Mouse (Mus musculus): ENCODE results near the gene 4930578G10Rik. TPM values are rescaled to one million over a fixed set of nuclear protein-coding genes. Genes with fewer than 3 reads are reported as not detected.

The 4930578G10Rik gene
- 0.63 and 1.0 TPM in 2 replicates for polyA plus RNA-seq (2012; rRNA removed)

GRCm38 (mm10) chr4:42735245-42735644, at the start of gene 4930578G10Rik:
4930578G10Rik (plus strand) TSS chr4:42735545.

GRCm38 (mm10) chr4:42756477-42756876, 21.1 kb downstream of the 4930578G10Rik start, which contains the start of gene Ccl19:
Ccl19 (minus strand) TSS chr4:42756577.

GRCm38 (mm10) chr4:42773893-42774292, 38.5 kb downstream of the 4930578G10Rik start, which contains the start of gene Ccl21a:
Ccl21a (minus strand) TSS chr4:42773993.

GRCm38 (mm10) chr4:42853788-42854187, 118.4 kb downstream of the 4930578G10Rik start, which contains the start of gene Fam205a1:
Fam205a1 (minus strand) TSS chr4:42853888.

GRCm38 (mm10) chr4:42856671-42857070, 121.3 kb downstream of the 4930578G10Rik start, which contains the start of gene Gm12394:
Gm12394 (minus strand) TSS chr4:42856771.

GRCm38 (mm10) chr4:42874134-42874533, 138.8 kb downstream of the 4930578G10Rik start, which contains the start of gene Fam205c:
Fam205c (minus strand) TSS chr4:42874234.

Other genes starting within 250 kb of the 4930578G10Rik start
- 0.08 TPM in 1 of 2 replicates, not detected in the other for gene Fam205a2, start 207.4 kb upstream of the 4930578G10Rik start, polyA plus RNA-seq (2012; rRNA removed)
- not detected in 2 replicates for gene Gm10591, start 123.3 kb upstream of the 4930578G10Rik start, polyA plus RNA-seq (2012; rRNA removed)
- gene Gm2564, start 105.8 kb upstream of the 4930578G10Rik start, polyA plus RNA-seq (2012; rRNA removed): 0.10 TPM in 1 of 2 replicates, not detected in the other
- not detected in 2 replicates for gene Ccl27b, start 80.3 kb upstream of the 4930578G10Rik start, polyA plus RNA-seq (2012; rRNA removed)
- 0.05 TPM in 2 replicates for gene Il11ra2, start 73.7 kb upstream of the 4930578G10Rik start, polyA plus RNA-seq (2012; rRNA removed)
- gene Ccl19, start 21.0 kb downstream of the 4930578G10Rik start, polyA plus RNA-seq (2012; rRNA removed): not detected in 2 replicates
- 2.7 TPM in 1 of 2 replicates, not detected in the other for gene Ccl21a, start 38.4 kb downstream of the 4930578G10Rik start, polyA plus RNA-seq (2012; rRNA removed)
- gene Fam205a1, start 118.3 kb downstream of the 4930578G10Rik start, polyA plus RNA-seq (2012; rRNA removed): 0.02 and 0.06 TPM in 2 replicates
- gene Gm12394, start 121.2 kb downstream of the 4930578G10Rik start, polyA plus RNA-seq (2012; rRNA removed): not detected in 2 replicates
- not detected in 2 replicates for gene Fam205c, start 138.7 kb downstream of the 4930578G10Rik start, polyA plus RNA-seq (2012; rRNA removed)
- gene Phf24, start 181.1 kb downstream of the 4930578G10Rik start, polyA plus RNA-seq (2012; rRNA removed): 5.0 and 5.8 TPM in 2 replicates
- gene Dnajb5, start 214.3 kb downstream of the 4930578G10Rik start, polyA plus RNA-seq (2012; rRNA removed): 31.6 and 35.2 TPM in 2 replicates
- 0.29 TPM in 1 of 2 replicates, not detected in the other for gene 1700022I11Rik, start 234.1 kb downstream of the 4930578G10Rik start, polyA plus RNA-seq (2012; rRNA removed)